Mouse (Mus musculus): ENCODE data around the gene Fam20b. TPM values are rescaled to one million over a fixed set of nuclear protein-coding genes. Genes with fewer than 3 reads are reported as not detected.

Gene Fam20b
- polyA plus RNA-seq, 1 experiment from 2014 or later = 36.6 TPM

DNA sequence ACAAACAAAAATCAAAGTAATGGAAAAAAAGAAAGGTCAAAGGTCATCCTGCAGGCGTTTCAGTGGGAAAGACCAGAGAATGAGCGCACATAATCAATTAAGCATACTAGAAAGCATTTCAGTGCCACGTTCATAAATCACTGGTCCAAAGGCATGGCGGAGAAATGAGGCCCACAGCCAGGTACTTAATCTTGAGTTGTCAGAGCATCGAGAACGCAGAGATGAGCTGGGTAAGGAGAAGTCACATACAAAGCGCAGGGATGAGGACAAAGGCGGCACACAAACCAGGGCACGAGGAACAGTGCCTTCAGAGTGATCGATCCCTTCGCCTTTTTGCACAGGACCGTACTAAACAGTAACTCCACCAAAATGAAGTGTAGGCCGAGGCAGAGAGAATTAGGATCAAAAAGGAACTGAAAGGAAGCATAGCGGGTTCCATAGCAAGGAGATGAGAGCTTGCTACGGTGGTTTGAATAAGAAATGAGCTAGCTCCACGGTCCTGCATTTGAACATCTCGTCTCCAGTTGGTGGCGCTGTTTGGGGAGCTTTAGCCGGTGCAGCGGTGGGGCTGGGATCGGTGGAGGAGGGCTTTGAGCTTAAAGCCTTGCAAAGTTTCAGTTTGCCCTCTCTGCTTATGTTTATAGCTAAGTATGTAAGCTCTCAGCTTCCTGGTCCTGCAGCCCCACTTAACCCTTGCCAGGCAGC lies 33.3 kb upstream of the Fam20b start:
- peak; percentile 83 for ATAC-seq (ENCODE audit: low FRiP score, low TSS enrichment)
- WGBS = 11% methylated on average over 21 of the region's 21 CpGs
- Histone ChIP-seq H3K27ac (ENCODE audit: low read length) (no peak overlapping the region), H3K4me2 (replicated peaks; ENCODE audit: low read depth, low read length) (peak overlapping the region; percentile 49), H3K36me3 (ENCODE audit: insufficient read depth, low read length) (no peaks in the 10 kb centered on the region), H3K4me3 (ENCODE audit: low read length) (peak overlapping the region; percentile 26), H3K9ac (replicated peaks; ENCODE audit: low read length) (peak overlapping the region; percentile 53), H3K27me3 (ENCODE audit: insufficient read depth, low read length) (no peaks in the 10 kb centered on the region), H3K9me3 (ENCODE audit: low read length) (no peaks in the 10 kb centered on the region), H3K4me1 (ENCODE audit: insufficient read depth, low read length) (peaks cover 24% of the 10 kb centered on the region)

GRCm38 (mm10) chr1:156750261-156750660 lies 31.4 kb upstream of the Fam20b start:
- Histone ChIP-seq H3K4me1 (ENCODE audit: insufficient read depth, low read length) (peaks cover 30% of the 10 kb centered on the region), H3K4me2 (replicated peaks; ENCODE audit: low read depth, low read length) (no peak overlapping the region)
- no peak for ATAC-seq (ENCODE audit: low FRiP score, low TSS enrichment)

GRCm38 (mm10) chr1:156749136-156749535 lies 30.2 kb upstream of the Fam20b start:
- Histone ChIP-seq H3K27me3 (ENCODE audit: insufficient read depth, low read length) (no peaks in the 10 kb centered on the region), H3K4me2 (replicated peaks; ENCODE audit: low read depth, low read length) (no peak overlapping the region), H3K4me1 (ENCODE audit: insufficient read depth, low read length) (peaks cover 22% of the 10 kb centered on the region), H3K9ac (replicated peaks; ENCODE audit: low read length) (no peak overlapping the region), H3K27ac (ENCODE audit: low read length) (no peak overlapping the region), H3K9me3 (ENCODE audit: low read length) (no peaks in the 10 kb centered on the region), H3K36me3 (ENCODE audit: insufficient read depth, low read length) (no peaks in the 10 kb centered on the region), H3K4me3 (ENCODE audit: low read length) (no peak overlapping the region)
- ATAC-seq (ENCODE audit: low FRiP score, low TSS enrichment) = no peak

More at GRCm38 (mm10) chr1:156750261-156750660, 31.4 kb upstream of the Fam20b start:
- Histone ChIP-seq H3K27me3 (ENCODE audit: insufficient read depth, low read length) (no peaks in the 10 kb centered on the region), H3K27ac (ENCODE audit: low read length) (no peak overlapping the region), H3K4me3 (ENCODE audit: low read length) (no peak overlapping the region), H3K9ac (replicated peaks; ENCODE audit: low read length) (no peak overlapping the region), H3K9me3 (ENCODE audit: low read length) (no peaks in the 10 kb centered on the region), H3K36me3 (ENCODE audit: insufficient read depth, low read length) (no peaks in the 10 kb centered on the region)
- 34% methylated on average over 4 of the region's 4 CpGs for WGBS

DNA sequence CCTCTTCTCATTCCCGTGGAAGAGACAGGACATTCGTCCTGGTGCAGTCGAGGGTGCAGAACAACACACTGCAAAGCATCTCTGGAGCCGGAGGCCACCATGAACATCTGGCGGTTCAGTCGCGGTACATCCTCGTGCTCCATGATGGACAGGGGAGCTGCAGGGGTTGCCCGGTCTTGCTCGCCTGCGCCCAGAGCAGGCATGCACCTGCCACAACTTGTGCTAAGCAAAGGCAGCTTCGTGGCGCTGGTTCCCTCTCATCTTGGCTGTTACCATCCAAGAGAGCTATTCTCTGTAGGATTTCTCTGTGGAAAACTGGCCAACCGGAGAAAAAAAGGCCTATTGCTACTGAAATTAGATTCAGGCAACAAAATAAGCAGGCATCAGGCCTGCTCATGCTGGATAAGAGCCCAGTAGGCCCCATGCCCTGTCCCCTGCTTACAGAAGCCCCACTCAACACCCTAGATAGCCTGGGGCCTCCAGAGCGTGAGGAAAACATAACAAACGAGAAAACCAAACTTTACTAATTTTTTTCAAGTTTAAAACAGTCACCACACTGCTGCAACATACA lies 29.6 kb upstream of the Fam20b start:
- Histone ChIP-seq H3K4me3 (ENCODE audit: low read length) (no peak overlapping the region), H3K27me3 (ENCODE audit: insufficient read depth, low read length) (no peaks in the 10 kb centered on the region), H3K4me2 (replicated peaks; ENCODE audit: low read depth, low read length) (no peak overlapping the region), H3K9ac (replicated peaks; ENCODE audit: low read length) (no peak overlapping the region), H3K4me1 (ENCODE audit: insufficient read depth, low read length) (peaks cover 22% of the 10 kb centered on the region), H3K36me3 (ENCODE audit: insufficient read depth, low read length) (no peaks in the 10 kb centered on the region), H3K9me3 (ENCODE audit: low read length) (no peaks in the 10 kb centered on the region), H3K27ac (ENCODE audit: low read length) (no peak overlapping the region)
- no peak for ATAC-seq (ENCODE audit: low FRiP score, low TSS enrichment)
- WGBS = 77% methylated on average over 16 of the region's 16 CpGs

DNA sequence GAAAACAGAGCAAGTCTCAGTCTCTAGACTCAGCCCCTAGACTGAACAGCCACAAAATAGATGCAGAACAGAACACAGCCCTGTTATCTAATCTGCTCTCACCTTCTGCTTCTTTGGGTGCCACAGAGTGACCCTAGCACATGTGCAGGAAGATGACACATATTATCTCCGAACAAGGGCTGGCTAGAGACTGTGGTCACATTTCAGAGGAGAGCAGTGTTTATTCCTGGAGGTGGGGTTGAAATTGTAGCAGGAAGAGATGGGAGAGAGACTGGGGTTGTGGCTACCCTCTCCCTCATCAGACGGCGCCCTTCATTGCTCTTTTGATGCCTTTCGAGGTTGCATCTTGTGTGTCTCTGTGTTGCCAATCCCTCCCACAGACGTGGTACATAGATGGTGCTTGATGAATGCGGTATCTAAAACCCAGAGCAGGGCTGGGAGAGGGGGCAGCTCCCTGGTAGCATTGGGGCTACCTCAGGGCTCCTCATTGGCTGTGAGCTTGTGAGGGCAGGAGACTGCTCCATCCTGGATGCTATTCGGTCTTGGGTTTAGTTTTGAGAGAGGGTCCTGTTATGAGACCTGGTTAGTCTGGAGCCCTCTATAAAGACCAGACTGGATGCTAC lies 26.4 kb upstream of the Fam20b start:
- no peaks in the 10 kb centered on the region for H3K27me3 ChIP-seq (ENCODE audit: insufficient read depth, low read length)
- no peaks in the 10 kb centered on the region for H3K36me3 ChIP-seq (ENCODE audit: insufficient read depth, low read length)
- no peak overlapping the region for H3K9ac ChIP-seq (replicated peaks; ENCODE audit: low read length)
- WGBS = 78% methylated on average over 7 of the region's 7 CpGs
- ATAC-seq (ENCODE audit: low FRiP score, low TSS enrichment) = no peak
- no peaks in the 10 kb centered on the region for H3K9me3 ChIP-seq (ENCODE audit: low read length)
- H3K27ac ChIP-seq (ENCODE audit: low read length) = no peak overlapping the region
- H3K4me1 ChIP-seq (ENCODE audit: insufficient read depth, low read length) = peaks cover 10% of the 10 kb centered on the region; the same call in 1 of the 2 replicates
- H3K4me2 ChIP-seq (replicated peaks; ENCODE audit: low read depth, low read length) = no peak overlapping the region
- no peak overlapping the region for H3K4me3 ChIP-seq (ENCODE audit: low read length)

GRCm38 (mm10) chr1:156741482-156742411 lies 22.9 kb upstream of the Fam20b start:
- H3K9me3 ChIP-seq (ENCODE audit: low read length) = no peaks in the 10 kb centered on the region
- H3K27ac ChIP-seq (ENCODE audit: low read length) = no peak overlapping the region
- no peak overlapping the region for H3K4me3 ChIP-seq (ENCODE audit: low read length)
- no peak overlapping the region for H3K9ac ChIP-seq (replicated peaks; ENCODE audit: low read length)
- ATAC-seq (ENCODE audit: low FRiP score, low TSS enrichment) = peak; percentile 46; the same call in 1 of the 2 replicates
- 61% methylated on average over 11 of the region's 11 CpGs for WGBS
- no peak overlapping the region for H3K4me2 ChIP-seq (replicated peaks; ENCODE audit: low read depth, low read length)
- H3K36me3 ChIP-seq (ENCODE audit: insufficient read depth, low read length) = no peaks in the 10 kb centered on the region
- H3K4me1 ChIP-seq (ENCODE audit: insufficient read depth, low read length) = 0 out of 2 replicates have a peak, but pooled peaks cover 4% of the 10 kb centered on the region
- no peaks in the 10 kb centered on the region for H3K27me3 ChIP-seq (ENCODE audit: insufficient read depth, low read length)

- Histone ChIP-seq H3K27ac (ENCODE audit: low read length) (no peak overlapping the region), H3K4me1 (ENCODE audit: insufficient read depth, low read length) (no peaks in the 10 kb centered on the region), H3K4me3 (ENCODE audit: low read length) (no peak overlapping the region), H3K36me3 (ENCODE audit: insufficient read depth, low read length) (no peaks in the 10 kb centered on the region), H3K27me3 (ENCODE audit: insufficient read depth, low read length) (no peaks in the 10 kb centered on the region), H3K4me2 (replicated peaks; ENCODE audit: low read depth, low read length) (no peak overlapping the region), H3K9me3 (ENCODE audit: low read length) (no peaks in the 10 kb centered on the region), H3K9ac (replicated peaks; ENCODE audit: low read length) (no peak overlapping the region)
- ATAC-seq (ENCODE audit: low FRiP score, low TSS enrichment) = no peak
- 63% methylated on average over 2 of the region's 2 CpGs for WGBS
These were observed 16.9 kb upstream of the Fam20b start for GRCm38 (mm10) chr1:156735788-156736187.

DNA sequence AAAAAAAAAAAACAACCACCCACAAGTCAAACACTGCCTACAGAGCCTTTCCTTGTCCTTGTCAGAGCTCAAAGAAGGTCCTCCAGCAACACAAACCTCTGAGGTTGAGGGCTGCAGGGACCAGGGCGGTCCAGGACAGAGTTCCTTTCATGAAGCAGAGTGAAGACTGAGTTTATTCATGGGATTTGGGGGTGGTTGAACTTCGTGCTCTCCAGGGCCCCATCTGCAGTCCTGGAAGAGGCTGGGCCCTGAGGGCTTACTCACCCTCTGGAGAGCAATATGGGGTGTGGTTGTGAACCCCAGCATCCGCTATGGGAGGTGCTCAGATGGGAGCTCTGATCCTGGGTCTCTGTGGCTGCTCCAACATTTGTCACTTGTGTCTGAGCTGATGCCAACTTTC lies 15.1 kb upstream of the Fam20b start:
- no peaks in the 10 kb centered on the region for H3K4me1 ChIP-seq (ENCODE audit: insufficient read depth, low read length)
- H3K4me3 ChIP-seq (ENCODE audit: low read length) = no peak overlapping the region
- H3K36me3 ChIP-seq (ENCODE audit: insufficient read depth, low read length) = no peaks in the 10 kb centered on the region
- WGBS = 79% methylated on average over 3 of the region's 3 CpGs
- H3K9me3 ChIP-seq (ENCODE audit: low read length) = no peaks in the 10 kb centered on the region
- ATAC-seq (ENCODE audit: low FRiP score, low TSS enrichment) = no peak
- H3K27ac ChIP-seq (ENCODE audit: low read length) = no peak overlapping the region
- no peak overlapping the region for H3K9ac ChIP-seq (replicated peaks; ENCODE audit: low read length)
- no peak overlapping the region for H3K4me2 ChIP-seq (replicated peaks; ENCODE audit: low read depth, low read length)
- H3K27me3 ChIP-seq (ENCODE audit: insufficient read depth, low read length) = no peaks in the 10 kb centered on the region

DNA sequence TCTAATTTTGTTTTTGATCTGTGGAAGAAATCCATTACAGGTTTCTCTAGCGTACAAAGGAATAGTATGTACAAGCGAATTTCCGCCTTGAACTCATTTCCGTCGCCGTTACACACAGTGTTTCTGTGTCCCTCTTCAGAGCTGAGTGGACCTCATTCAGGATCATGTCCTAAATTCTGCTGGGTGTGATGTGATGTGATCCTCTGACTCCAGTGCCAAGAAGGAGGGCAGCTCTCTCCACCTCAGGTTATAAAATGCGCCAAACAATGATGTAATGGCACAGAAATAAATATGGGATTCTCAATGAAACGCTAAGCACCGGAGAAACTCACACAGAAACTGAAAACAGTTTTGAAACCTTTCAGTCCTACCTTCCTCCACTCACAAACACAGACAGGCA lies 14.7 kb upstream of the Fam20b start:
- no peak for ATAC-seq (ENCODE audit: low FRiP score, low TSS enrichment)
- Histone ChIP-seq H3K4me2 (replicated peaks; ENCODE audit: low read depth, low read length) (no peak overlapping the region), H3K4me1 (ENCODE audit: insufficient read depth, low read length) (no peaks in the 10 kb centered on the region), H3K9me3 (ENCODE audit: low read length) (no peaks in the 10 kb centered on the region), H3K4me3 (ENCODE audit: low read length) (no peak overlapping the region), H3K27me3 (ENCODE audit: insufficient read depth, low read length) (no peaks in the 10 kb centered on the region), H3K36me3 (ENCODE audit: insufficient read depth, low read length) (no peaks in the 10 kb centered on the region), H3K9ac (replicated peaks; ENCODE audit: low read length) (no peak overlapping the region), H3K27ac (ENCODE audit: low read length) (no peak overlapping the region)
- WGBS = 87% methylated on average over 9 of the region's 9 CpGs

Data from kidney, embryonic 16.5 days (tissue).